Comparison of ENCODE assay signal across 10 mouse cellular contexts in genomic region chr13:72638401-72639130, GRCm38 (mm10). TPM values are rescaled to one million over a fixed set of nuclear protein-coding genes. Genes with fewer than 3 reads are reported as not detected.
DNase-seq lines count a peak whose midpoint lies in the region; ATAC-seq lines count a peak whose summit lies in the region.
"Had no signal": no experiment of that assay in that cellular context is flagged by ENCODE, and none has a peak within 500 bp of the region (broad histone marks: within the 10 kb centered on the region; RNA-seq: fewer than 3 reads in every experiment).

No protein-coding gene starts in this region.

- H3K27ac ChIP-seq in heart, embryonic 13.5 days (replicated peaks) = no peak overlapping the region
- no peak overlapping the region for H3K27ac ChIP-seq in hindbrain, embryonic 13.5 days
- no peak overlapping the region for H3K27ac ChIP-seq in midbrain, embryonic 13.5 days

- H3K4me1 ChIP-seq in heart, embryonic 13.5 days = peaks cover 20% of the 10 kb centered on the region
- H3K4me1 ChIP-seq in hindbrain, embryonic 13.5 days (replicated peaks) = peaks cover 50% of the 10 kb centered on the region
- H3K4me1 ChIP-seq in midbrain, embryonic 13.5 days (replicated peaks) = peaks cover 60% of the 10 kb centered on the region

- 0 out of 2 replicates have a peak, but pooled peaks have one; percentile 16 for ATAC-seq in heart, embryonic 13.5 days (ENCODE audit: extremely low read depth, insufficient number of reproducible peaks, low FRiP score, low TSS enrichment)
- 0 out of 2 replicates have a peak, but pooled peaks have one; percentile 13 for ATAC-seq in hindbrain, embryonic 13.5 days (ENCODE audit: low FRiP score)
- no peak for ATAC-seq in midbrain, embryonic 13.5 days

- H3K4me2 ChIP-seq in heart, embryonic 13.5 days = peak overlapping the region; percentile 93
- peak overlapping the region; percentile 61 for H3K4me2 ChIP-seq in hindbrain, embryonic 13.5 days
- H3K4me2 ChIP-seq in midbrain, embryonic 13.5 days (replicated peaks) = peak overlapping the region; percentile 60

- H3K36me3 ChIP-seq in heart, embryonic 13.5 days = no peaks in the 10 kb centered on the region
- H3K36me3 ChIP-seq in hindbrain, embryonic 13.5 days = no peaks in the 10 kb centered on the region
- H3K36me3 ChIP-seq in midbrain, embryonic 13.5 days = no peaks in the 10 kb centered on the region

- 0 out of 2 replicates have a peak overlapping the region, but pooled peaks have one; percentile 79 for H3K9ac ChIP-seq in heart, embryonic 13.5 days
- H3K9ac ChIP-seq in hindbrain, embryonic 13.5 days = peak overlapping the region; percentile 61; the same call in 1 of the 2 replicates
- peak overlapping the region; percentile 4 for H3K9ac ChIP-seq in midbrain, embryonic 13.5 days (replicated peaks)

- H3K9me3 ChIP-seq in heart, embryonic 13.5 days = no peaks in the 10 kb centered on the region
- H3K9me3 ChIP-seq in hindbrain, embryonic 13.5 days = no peaks in the 10 kb centered on the region
- no peaks in the 10 kb centered on the region for H3K9me3 ChIP-seq in midbrain, embryonic 13.5 days

- no peak for DNase-seq in heart, adult 9 months (ENCODE audit: low spot score in 2 of 2)
- peak; percentile 49 for DNase-seq in ZHBTc4 (ENCODE audit: low read depth, low spot score)
- DNase-seq in adipocyte (ENCODE audit: low spot score) = no peak
- no peak for DNase-seq in adrenal gland, postnatal 4 days (ENCODE audit: low spot score in 2 of 2)
- no peak for DNase-seq in gastrocnemius, adult 18-20 months (ENCODE audit: low spot score)
- DNase-seq: cerebellum, adult 11 months; thymus, postnatal 36 days had no signal

- H3K4me3 ChIP-seq in heart, embryonic 13.5 days = peak overlapping the region; percentile 63
- H3K4me3 ChIP-seq in hindbrain, embryonic 13.5 days = peak overlapping the region; percentile 35; the same call in 1 of the 2 replicates
- peak overlapping the region; percentile 36 for H3K4me3 ChIP-seq in midbrain, embryonic 13.5 days (replicated peaks)

- 8% methylated on average over 26 of the region's 26 CpGs for WGBS in heart, embryonic 13.5 days
- 13% methylated on average over 26 of the region's 26 CpGs for whole genome bisulfite sequencing in hindbrain, embryonic 13.5 days
- WGBS in midbrain, embryonic 13.5 days = 7% methylated on average over 26 of the region's 26 CpGs

- H3K27me3 ChIP-seq in heart, embryonic 13.5 days (replicated peaks) = peaks cover 98% of the 10 kb centered on the region
- H3K27me3 ChIP-seq in hindbrain, embryonic 13.5 days = peaks cover 87% of the 10 kb centered on the region
- H3K27me3 ChIP-seq in midbrain, embryonic 13.5 days = peaks cover 82% of the 10 kb centered on the region

RNA-seq across cellular contexts. Expression of gene Irx2, which starts 9.9 kb away (rescaled TPM):
- 9.3 and 12.6 TPM in 2 replicates for polyA plus RNA-seq in heart, embryonic 13.5 days (2015; fragmentation: Nextera tagmentation; extraction: Ambion mirVana)
- polyA plus RNA-seq in hindbrain, embryonic 13.5 days (2015; fragmentation: Nextera tagmentation; extraction: Ambion mirVana) = 36.4 and 40.7 TPM in 2 replicates
- polyA plus RNA-seq in midbrain, embryonic 13.5 days (2015; fragmentation: Nextera tagmentation; extraction: Ambion mirVana) = 36.7 and 45.1 TPM in 2 replicates
- total RNA-seq in adrenal gland, postnatal 4 days (2021) = 1 to 10 TPM; 1.8 to 4.9 TPM
- total RNA-seq in gastrocnemius, adult 18-20 months (2021) = not detected

Comparison
In these comparisons a context has a peak if more than half of its experiments do, and no peak if none do; other contexts are left out.
1. H3K9ac ChIP-seq: peak in every context shown above with its lines; median percentile 79 in heart, embryonic 13.5 days; 61 in hindbrain, embryonic 13.5 days; 4 in midbrain, embryonic 13.5 days.